In genomic region chr14:21206472-21206871, GRCm38 (mm10) we compare ENCODE assay signal across 19 mouse cellular contexts.
"Had no signal": no experiment of that assay in that cellular context is flagged by ENCODE, and none has a peak within 500 bp of the region (broad histone marks: within the 10 kb centered on the region; RNA-seq: fewer than 3 reads in every experiment).

No protein-coding gene starts in this region.

- ATAC-seq: liver, postnatal 0 days; lung, postnatal 0 days had no signal

- H3K27me3 ChIP-seq: lung, embryonic 15.5 days; megakaryocyte, embryonic 14.5 days; midbrain, embryonic 12.5 days; neural tube, embryonic 12.5 days had no signal

- H3K27ac ChIP-seq: lung, embryonic 15.5 days; macrophage; midbrain, embryonic 12.5 days; neural tube, embryonic 12.5 days had no signal

- H3K4me1 ChIP-seq: lung, embryonic 15.5 days; megakaryocyte, embryonic 14.5 days; midbrain, embryonic 12.5 days; neural tube, embryonic 12.5 days had no signal

- H3K9me3 ChIP-seq: lung, embryonic 15.5 days; megakaryocyte, embryonic 14.5 days; midbrain, embryonic 12.5 days; neural tube, embryonic 12.5 days had no signal

- H3K4me2 ChIP-seq: lung, embryonic 15.5 days; midbrain, embryonic 12.5 days; neural tube, embryonic 12.5 days had no signal

- DNase-seq: liver, postnatal 0 days; lung, adult 2 months; lung, postnatal 14 days; lung, postnatal 36 days; midbrain, embryonic 14.5 days; retina, postnatal 1 day; right cerebral cortex, adult 18-20 months; right cerebral cortex, postnatal 25 days; right cerebral cortex, postnatal 4 days; spleen, adult 18-20 months; thymus, adult 18-20 months; thymus, postnatal 14 days; thymus, postnatal 36 days had no signal

- H3K9ac ChIP-seq: liver, postnatal 0 days; lung, embryonic 15.5 days; midbrain, embryonic 12.5 days; neural tube, embryonic 12.5 days had no signal

- H3K36me3 ChIP-seq: lung, embryonic 15.5 days; midbrain, embryonic 12.5 days; neural tube, embryonic 12.5 days had no signal

- H3K4me3 ChIP-seq: lung, embryonic 15.5 days; megakaryocyte, embryonic 14.5 days; midbrain, embryonic 12.5 days; neural tube, embryonic 12.5 days had no signal
